Mouse (Mus musculus) E14TG2a.4 (cell line): ENCODE results near the gene Cwc25.

Experiments used
- CTCF ChIP-seq: conservative IDR thresholded peaks from 2 replicates; pipeline ENCODE4 v1.5.1; 2014; ENCODE audit warnings: low read length
- POU5F1 ChIP-seq: IDR thresholded peaks from 2 replicates; pipeline ENCODE4 v1.6.1; 2014; ENCODE audit warnings: low read length, borderline replicate concordance

DNA sequence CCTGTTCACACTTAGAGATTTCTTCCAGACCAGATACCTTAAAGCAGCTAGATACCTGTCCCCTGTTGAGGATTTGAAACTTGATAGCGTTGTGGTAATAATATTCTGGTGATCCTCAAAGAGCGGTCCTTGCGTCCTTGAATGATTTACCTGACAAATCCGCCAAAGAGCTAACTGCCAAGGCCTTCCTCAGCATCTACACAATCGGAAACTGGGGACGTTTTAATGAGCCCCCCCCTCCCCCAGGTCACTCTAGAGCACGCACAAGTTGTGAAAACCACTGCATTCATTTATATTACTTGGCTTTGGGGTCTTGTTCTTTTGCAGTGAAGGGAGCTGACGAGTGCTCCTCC, 31.7 kb upstream of the Cwc25 start:
- no peak for TF ChIP-seq CTCF
- no peak for TF ChIP-seq POU5F1
